Mouse (Mus musculus): ENCODE results near the gene Dnajc4.
A peak's percentile ranks its signal among the peaks of the same experiment; 100 is the strongest.
"Not testable (repeated sequence)": the region's sequence is repeated elsewhere in the genome, so short reads cannot be mapped to it uniquely, and the experiment has no call there.

The Dnajc4 gene

GRCm38 (mm10) chr19:6995255-6995991, 3.1 kb upstream of the Dnajc4 start:
- DNase-seq (ENCODE audit: low read depth, low spot score), result no peak

GRCm38 (mm10) chr19:6994489-6994888, 2.1 kb upstream of the Dnajc4 start:
- DNase-seq (ENCODE audit: low read depth, low spot score), result no peak

- DNase-seq (ENCODE audit: low read depth, low spot score), result no peak
These were observed 1.6 kb upstream of the Dnajc4 start for GRCm38 (mm10) chr19:6994002-6994401.

GRCm38 (mm10) chr19:6993011-6993770, 819 bp upstream of the Dnajc4 start:
- DNase-seq (ENCODE audit: low read depth, low spot score), result no peak

GRCm38 (mm10) chr19:6991166-6991565, 1.2 kb downstream of the Dnajc4 start:
- DNase-seq (ENCODE audit: low read depth, low spot score), result not testable (repeated sequence)

- DNase-seq (ENCODE audit: low read depth, low spot score), result no peak
These were observed 1.7 kb downstream of the Dnajc4 start for GRCm38 (mm10) chr19:6990712-6991111.

GRCm38 (mm10) chr19:6989251-6989650, 3.1 kb downstream of the Dnajc4 start:
- no peak for DNase-seq (ENCODE audit: low read depth, low spot score)

- DNase-seq (ENCODE audit: low read depth, low spot score), result no peak
These were observed 4.5 kb downstream of the Dnajc4 start for GRCm38 (mm10) chr19:6987904-6988285.

- peak; percentile 80 for DNase-seq (ENCODE audit: low read depth, low spot score)
These were observed 5.1 kb downstream of the Dnajc4 start, which contains the start of gene Vegfb for GRCm38 (mm10) chr19:6987061-6987903. Vegfb (minus strand) TSS chr19:6987651.

GRCm38 (mm10) chr19:6985951-6986708, 6.2 kb downstream of the Dnajc4 start:
- no peak for DNase-seq (ENCODE audit: low read depth, low spot score)

GRCm38 (mm10) chr19:6985300-6985699, 7.1 kb downstream of the Dnajc4 start:
- no peak for DNase-seq (ENCODE audit: low read depth, low spot score)

GRCm38 (mm10) chr19:6983621-6984020, 8.8 kb downstream of the Dnajc4 start:
- no peak for DNase-seq (ENCODE audit: low read depth, low spot score)

- no peak for DNase-seq (ENCODE audit: low read depth, low spot score)
These were observed 10.9 kb downstream of the Dnajc4 start for GRCm38 (mm10) chr19:6981465-6981864.

- peak; percentile 99 for DNase-seq (ENCODE audit: low read depth, low spot score)
These were observed 11.8 kb downstream of the Dnajc4 start, which contains the start of gene Fkbp2 for GRCm38 (mm10) chr19:6980381-6981093. Fkbp2 (minus strand) TSS chr19:6980501.

- DNase-seq (ENCODE audit: low read depth, low spot score), result peak; percentile 100
These were observed 12.6 kb downstream of the Dnajc4 start for GRCm38 (mm10) chr19:6979486-6980380.

- DNase-seq (ENCODE audit: low read depth, low spot score), result peak; percentile 84
These were observed 13.3 kb downstream of the Dnajc4 start for GRCm38 (mm10) chr19:6979001-6979479.

- DNase-seq (ENCODE audit: low read depth, low spot score), result no peak
These were observed 13.8 kb downstream of the Dnajc4 start for GRCm38 (mm10) chr19:6978639-6978974.

- no peak for DNase-seq (ENCODE audit: low read depth, low spot score)
These were observed 14.4 kb downstream of the Dnajc4 start for GRCm38 (mm10) chr19:6977759-6978638.
